Mouse (Mus musculus): ENCODE measurements around the gene Sgsm2.

Gene Sgsm2

GRCm38 (mm10) chr11:74842656-74843434 lies 54.0 kb downstream of the Sgsm2 start:
- no peaks in the 10 kb centered on the region for H3K27me3 ChIP-seq (ENCODE audit: insufficient read depth, low read length)
- peak overlapping the region; percentile 26 for H3K4me3 ChIP-seq (replicated peaks; ENCODE audit: low read length)
- peaks cover 78% of the 10 kb centered on the region for H3K4me1 ChIP-seq (replicated peaks; ENCODE audit: low read depth, low read length)
- TF ChIP-seq POU5F1 (IDR thresholded peaks at IDR 0.05; ENCODE audit: borderline replicate concordance, low read length) (no peak), CTCF (conservative IDR thresholded peaks at IDR 0.05; ENCODE audit: low read length) (no peak), NANOG (IDR thresholded peaks at IDR 0.05; ENCODE audit: borderline replicate concordance, low read length) (no peak)
- H3K9me3 ChIP-seq (ENCODE audit: low read length) = peaks cover 8% of the 10 kb centered on the region; the same call in 1 of the 2 replicates
- H3K36me3 ChIP-seq (ENCODE audit: insufficient read depth, low read length) = peaks cover 69% of the 10 kb centered on the region

- H3K27me3 ChIP-seq (ENCODE audit: insufficient read depth, low read length) = no peaks in the 10 kb centered on the region
- no peak for TF ChIP-seq NANOG (IDR thresholded peaks at IDR 0.05; ENCODE audit: borderline replicate concordance, low read length)
- no peak for TF ChIP-seq POU5F1 (IDR thresholded peaks at IDR 0.05; ENCODE audit: borderline replicate concordance, low read length)
- no peak for TF ChIP-seq CTCF (conservative IDR thresholded peaks at IDR 0.05; ENCODE audit: low read length)
- 0 out of 2 replicates have a peak overlapping the region, but pooled peaks have one; percentile 26 for H3K4me3 ChIP-seq (replicated peaks; ENCODE audit: low read length)
- H3K4me1 ChIP-seq (replicated peaks; ENCODE audit: low read depth, low read length) = peaks cover 77% of the 10 kb centered on the region
- H3K9me3 ChIP-seq (ENCODE audit: low read length) = peaks cover 8% of the 10 kb centered on the region; the same call in 1 of the 2 replicates
- peaks cover 73% of the 10 kb centered on the region for H3K36me3 ChIP-seq (ENCODE audit: insufficient read depth, low read length)
Measured at GRCm38 (mm10) chr11:74842045-74842444, 54.8 kb downstream of the Sgsm2 start.

GRCm38 (mm10) chr11:74841366-74841765 lies 55.5 kb downstream of the Sgsm2 start:
- TF ChIP-seq POU5F1 (IDR thresholded peaks at IDR 0.05; ENCODE audit: borderline replicate concordance, low read length) (no peak), CTCF (conservative IDR thresholded peaks at IDR 0.05; ENCODE audit: low read length) (no peak), NANOG (IDR thresholded peaks at IDR 0.05; ENCODE audit: borderline replicate concordance, low read length) (no peak)

GRCm38 (mm10) chr11:74840739-74841138 lies 56.1 kb downstream of the Sgsm2 start:
- Histone ChIP-seq H3K4me3 (replicated peaks; ENCODE audit: low read length) (no peak overlapping the region), H3K36me3 (ENCODE audit: insufficient read depth, low read length) (peaks cover 81% of the 10 kb centered on the region), H3K4me1 (replicated peaks; ENCODE audit: low read depth, low read length) (peaks cover 85% of the 10 kb centered on the region), H3K9me3 (ENCODE audit: low read length) (peaks cover 7% of the 10 kb centered on the region; the same call in 1 of the 2 replicates), H3K27me3 (ENCODE audit: insufficient read depth, low read length) (no peaks in the 10 kb centered on the region)
- no peak for TF ChIP-seq POU5F1 (IDR thresholded peaks at IDR 0.05; ENCODE audit: borderline replicate concordance, low read length)
- TF ChIP-seq NANOG (IDR thresholded peaks at IDR 0.05; ENCODE audit: borderline replicate concordance, low read length) = no peak
- TF ChIP-seq CTCF (conservative IDR thresholded peaks at IDR 0.05; ENCODE audit: low read length) = no peak

More at GRCm38 (mm10) chr11:74841366-74841765, 55.5 kb downstream of the Sgsm2 start:
- Histone ChIP-seq H3K9me3 (ENCODE audit: low read length) (peaks cover 8% of the 10 kb centered on the region; the same call in 1 of the 2 replicates), H3K27me3 (ENCODE audit: insufficient read depth, low read length) (no peaks in the 10 kb centered on the region), H3K4me1 (replicated peaks; ENCODE audit: low read depth, low read length) (peaks cover 83% of the 10 kb centered on the region), H3K36me3 (ENCODE audit: insufficient read depth, low read length) (peaks cover 80% of the 10 kb centered on the region), H3K4me3 (replicated peaks; ENCODE audit: low read length) (no peak overlapping the region)

GRCm38 (mm10) chr11:74839860-74840715 lies 56.8 kb downstream of the Sgsm2 start:
- H3K4me3 ChIP-seq (replicated peaks; ENCODE audit: low read length) = peak overlapping the region; percentile 80; the same call in 1 of the 2 replicates
- TF ChIP-seq POU5F1 (IDR thresholded peaks at IDR 0.05; ENCODE audit: borderline replicate concordance, low read length) (no peak), NANOG (IDR thresholded peaks at IDR 0.05; ENCODE audit: borderline replicate concordance, low read length) (no peak), CTCF (conservative IDR thresholded peaks at IDR 0.05; ENCODE audit: low read length) (no peak)
- peaks cover 90% of the 10 kb centered on the region for H3K4me1 ChIP-seq (replicated peaks; ENCODE audit: low read depth, low read length)
- peaks cover 1% of the 10 kb centered on the region; the same call in 1 of the 2 replicates for H3K9me3 ChIP-seq (ENCODE audit: low read length)
- peaks cover 80% of the 10 kb centered on the region for H3K36me3 ChIP-seq (ENCODE audit: insufficient read depth, low read length)
- H3K27me3 ChIP-seq (ENCODE audit: insufficient read depth, low read length) = no peaks in the 10 kb centered on the region

- Histone ChIP-seq H3K4me1 (replicated peaks; ENCODE audit: low read depth, low read length) (peaks cover 90% of the 10 kb centered on the region), H3K27me3 (ENCODE audit: insufficient read depth, low read length) (no peaks in the 10 kb centered on the region), H3K4me3 (replicated peaks; ENCODE audit: low read length) (peak overlapping the region; percentile 80), H3K36me3 (ENCODE audit: insufficient read depth, low read length) (peaks cover 81% of the 10 kb centered on the region), H3K9me3 (ENCODE audit: low read length) (no peaks in the 10 kb centered on the region)
- TF ChIP-seq NANOG (IDR thresholded peaks at IDR 0.05; ENCODE audit: borderline replicate concordance, low read length) (no peak), CTCF (conservative IDR thresholded peaks at IDR 0.05; ENCODE audit: low read length) (no peak), POU5F1 (IDR thresholded peaks at IDR 0.05; ENCODE audit: borderline replicate concordance, low read length) (no peak)
Measured at GRCm38 (mm10) chr11:74838971-74839370, 57.9 kb downstream of the Sgsm2 start.

GRCm38 (mm10) chr11:74838441-74838840 lies 58.4 kb downstream of the Sgsm2 start:
- H3K4me1 ChIP-seq (replicated peaks; ENCODE audit: low read depth, low read length) = peaks cover 90% of the 10 kb centered on the region
- H3K4me3 ChIP-seq (replicated peaks; ENCODE audit: low read length) = peak overlapping the region; percentile 80
- TF ChIP-seq CTCF (conservative IDR thresholded peaks at IDR 0.05; ENCODE audit: low read length) = no peak
- no peak for TF ChIP-seq NANOG (IDR thresholded peaks at IDR 0.05; ENCODE audit: borderline replicate concordance, low read length)
- TF ChIP-seq POU5F1 (IDR thresholded peaks at IDR 0.05; ENCODE audit: borderline replicate concordance, low read length) = no peak
- H3K36me3 ChIP-seq (ENCODE audit: insufficient read depth, low read length) = peaks cover 79% of the 10 kb centered on the region
- H3K27me3 ChIP-seq (ENCODE audit: insufficient read depth, low read length) = no peaks in the 10 kb centered on the region
- H3K9me3 ChIP-seq (ENCODE audit: low read length) = no peaks in the 10 kb centered on the region
